Mouse (Mus musculus): ENCODE measurements around the gene Klk1b8. TPM values are rescaled to one million over a fixed set of nuclear protein-coding genes. Genes with fewer than 3 reads are reported as not detected.
"Not testable (repeated sequence)": the region's sequence is repeated elsewhere in the genome, so short reads cannot be mapped to it uniquely, and the experiment has no call there.

Gene Klk1b8
- polyA plus RNA-seq, 1 experiment from 2014 or later, result not detected

DNA sequence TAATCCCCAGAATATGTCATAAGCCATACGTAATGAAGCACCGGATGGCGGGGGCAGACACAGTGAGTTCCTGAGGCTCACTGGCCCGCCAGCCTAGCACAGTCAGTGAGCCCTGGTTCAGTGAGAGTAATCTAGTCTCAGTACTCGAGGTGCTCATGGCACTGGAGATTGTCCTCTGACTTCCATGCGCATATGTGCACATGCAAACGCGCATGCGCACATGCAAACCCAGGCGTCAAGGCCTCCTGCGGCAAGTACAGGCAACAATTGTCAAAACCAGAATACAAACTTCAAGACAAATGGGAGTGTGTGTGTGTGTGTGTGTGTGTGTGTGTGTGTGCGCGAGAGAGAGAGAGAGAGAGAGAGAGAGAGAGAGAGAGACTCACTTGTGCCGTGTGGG, 13.9 kb upstream of the Klk1b8 start:
- no peaks in the 10 kb centered on the region for H3K36me3 ChIP-seq
- no peak overlapping the region for H3K4me3 ChIP-seq
- no peaks in the 10 kb centered on the region for H3K27me3 ChIP-seq (ENCODE audit: low read depth, poor library complexity, severe bottlenecking)
- 89% methylated on average over 14 of the region's 14 CpGs for WGBS
- H3K9me3 ChIP-seq (replicated peaks), result no peaks in the 10 kb centered on the region
- H3K4me1 ChIP-seq, result peaks cover 6% of the 10 kb centered on the region; the same call in 1 of the 2 replicates
- no peak overlapping the region for H3K27ac ChIP-seq
- DNase-seq (ENCODE audit: low spot score), result no peak

DNA sequence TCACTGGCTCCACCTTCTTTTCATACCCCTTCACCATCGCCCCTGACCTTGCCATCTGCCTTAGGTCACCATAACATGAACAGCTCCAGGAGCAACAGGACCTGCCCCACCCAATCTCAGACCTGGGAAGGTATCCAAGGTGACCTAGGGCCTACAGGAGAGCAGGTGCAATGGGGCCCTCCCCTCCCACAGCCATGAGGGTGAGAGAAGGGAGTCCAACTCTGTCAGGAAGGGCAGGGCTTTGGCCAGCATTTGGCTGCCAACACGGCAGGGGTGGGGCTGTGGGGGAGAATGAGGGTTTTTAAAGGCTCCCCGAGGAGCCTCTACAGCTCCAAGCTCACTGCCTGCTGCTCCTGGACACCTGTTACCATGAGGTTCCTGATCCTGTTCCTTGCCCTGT, 8.2 kb upstream of the Klk1b8 start:
- H3K4me1 ChIP-seq; H3K36me3 ChIP-seq; H3K9me3 ChIP-seq (replicated peaks); DNase-seq (ENCODE audit: low spot score); H3K4me3 ChIP-seq; H3K27ac ChIP-seq; H3K27me3 ChIP-seq (ENCODE audit: low read depth, poor library complexity, severe bottlenecking): not testable (repeated sequence)
- 76% methylated on average over 3 of the region's 3 CpGs for WGBS

DNA sequence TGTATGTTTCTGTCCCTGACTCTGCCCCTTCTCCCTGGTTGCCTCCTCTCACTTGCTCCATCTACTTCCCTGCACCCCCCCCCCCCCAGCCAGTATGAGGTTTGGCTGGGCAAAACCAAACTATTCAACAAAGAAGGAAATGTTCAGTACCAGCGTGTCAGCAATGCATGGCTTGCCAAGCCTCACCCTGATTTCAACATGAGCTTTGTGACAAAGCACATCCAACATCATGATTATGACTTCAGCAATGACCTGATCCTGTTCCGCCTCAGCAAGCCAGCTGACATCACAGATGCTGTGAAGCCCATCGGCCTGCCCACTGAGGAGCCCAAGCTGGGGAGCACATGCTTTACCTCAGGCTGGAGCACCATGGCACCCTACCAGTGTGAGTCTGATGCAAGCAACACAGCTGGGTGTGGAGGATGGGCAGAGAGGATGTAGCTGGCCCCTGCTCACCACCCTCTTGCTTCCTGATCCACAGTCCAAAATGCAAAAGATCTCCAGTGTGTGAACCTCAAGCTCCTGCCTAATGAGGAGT, 5.7 kb upstream of the Klk1b8 start:
- Histone ChIP-seq H3K4me3 (no peak overlapping the region), H3K36me3 (no peaks in the 10 kb centered on the region), H3K4me1 (no peaks in the 10 kb centered on the region), H3K27ac (no peak overlapping the region), H3K27me3 (ENCODE audit: low read depth, poor library complexity, severe bottlenecking) (no peaks in the 10 kb centered on the region), H3K9me3 (replicated peaks) (no peaks in the 10 kb centered on the region)
- no peak for DNase-seq (ENCODE audit: low spot score)
- 89% methylated on average over 3 of the region's 3 CpGs for WGBS

GRCm38 (mm10) chr7:43952703-43953102, 2.2 kb downstream of the Klk1b8 start:
- Histone ChIP-seq H3K27ac (no peak overlapping the region), H3K36me3 (no peaks in the 10 kb centered on the region), H3K4me1 (no peaks in the 10 kb centered on the region), H3K27me3 (ENCODE audit: low read depth, poor library complexity, severe bottlenecking) (no peaks in the 10 kb centered on the region), H3K4me3 (no peak overlapping the region), H3K9me3 (replicated peaks) (no peaks in the 10 kb centered on the region)
- DNase-seq (ENCODE audit: low spot score), result no peak
- WGBS, result 69% methylated on average over 4 of the region's 4 CpGs

DNA sequence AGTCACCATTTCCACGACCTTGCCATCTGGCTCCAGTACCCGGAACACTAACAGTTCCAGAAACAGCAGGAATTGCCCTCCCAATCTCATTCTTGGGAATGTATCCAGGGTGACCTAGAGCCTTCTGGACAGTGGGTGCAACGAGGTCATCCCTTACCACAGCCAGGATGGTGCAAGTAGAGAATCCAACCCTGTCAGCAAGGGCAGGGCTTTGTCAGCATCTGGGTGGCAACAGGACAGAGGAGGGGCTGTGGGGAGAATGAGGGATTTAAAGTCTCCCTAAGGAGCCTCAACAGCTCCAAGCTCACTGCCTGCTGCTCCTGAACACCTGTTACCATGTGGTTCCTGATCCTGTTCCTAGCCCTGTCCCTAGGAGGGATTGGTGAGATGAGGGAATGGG, 16.0 kb downstream of the Klk1b8 start, which contains the start of gene Klk1b1:
Gene Klk1b1 (plus strand): TSS at position 301 of the 400 bp plus-strand sequence.
- no peak for DNase-seq (ENCODE audit: low spot score)
- Histone ChIP-seq H3K9me3 (replicated peaks) (no peaks in the 10 kb centered on the region), H3K27ac (no peak within 1 kb of the TSS), H3K4me3 (no peak within 1 kb of the TSS), H3K4me1 (no peaks in the 10 kb centered on the region), H3K27me3 (ENCODE audit: low read depth, poor library complexity, severe bottlenecking) (no peaks in the 10 kb centered on the region), H3K36me3 (no peaks in the 10 kb centered on the region)
- WGBS, result 81% methylated on average over 3 of the region's 3 CpGs

- Histone ChIP-seq H3K4me1 (no peaks in the 10 kb centered on the region), H3K36me3 (no peaks in the 10 kb centered on the region), H3K4me3 (no peak overlapping the region), H3K27me3 (ENCODE audit: low read depth, poor library complexity, severe bottlenecking) (no peaks in the 10 kb centered on the region), H3K9me3 (replicated peaks) (no peaks in the 10 kb centered on the region), H3K27ac (no peak overlapping the region)
- 82% methylated on average over 3 of the region's 3 CpGs for WGBS
- no peak for DNase-seq (ENCODE audit: low spot score)
Observed at GRCm38 (mm10) chr7:43967058-43967457, 16.6 kb downstream of the Klk1b8 start.

GRCm38 (mm10) chr7:43967612-43968011, 17.1 kb downstream of the Klk1b8 start:
- Histone ChIP-seq H3K4me3 (no peak overlapping the region), H3K27me3 (ENCODE audit: low read depth, poor library complexity, severe bottlenecking) (no peaks in the 10 kb centered on the region), H3K4me1 (no peaks in the 10 kb centered on the region), H3K27ac (no peak overlapping the region), H3K9me3 (replicated peaks) (no peaks in the 10 kb centered on the region), H3K36me3 (no peaks in the 10 kb centered on the region)
- no peak for DNase-seq (ENCODE audit: low spot score)
- WGBS, result 89% methylated on average over 2 of the region's 2 CpGs

DNA sequence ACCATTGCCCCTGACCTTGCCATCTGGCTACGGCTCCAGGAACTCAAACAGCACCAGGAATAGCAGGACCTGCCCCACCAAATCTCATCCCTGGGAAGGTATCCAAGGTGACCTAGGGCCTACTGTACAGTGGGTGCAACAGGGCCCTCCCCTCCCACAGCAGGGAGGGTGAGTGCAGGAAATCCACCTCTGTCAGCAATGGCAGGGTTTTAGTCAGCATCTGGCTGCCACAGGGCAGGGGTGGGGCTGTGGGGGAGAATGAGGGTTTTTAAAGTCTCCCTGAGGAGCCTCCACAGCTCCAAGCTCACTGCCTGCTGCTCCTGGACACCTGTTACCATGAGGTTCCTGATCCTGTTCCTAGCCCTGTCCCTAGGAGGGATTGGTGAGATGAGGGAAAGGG, 25.3 kb downstream of the Klk1b8 start, which contains the start of gene Klk1b9:
Gene Klk1b9 (plus strand): TSS at position 301 of the 400 bp plus-strand sequence.
- H3K27ac ChIP-seq; DNase-seq (ENCODE audit: low spot score): not testable (repeated sequence)
- whole genome bisulfite sequencing, result 85% methylated on average over 1 of the region's 1 CpGs

DNA sequence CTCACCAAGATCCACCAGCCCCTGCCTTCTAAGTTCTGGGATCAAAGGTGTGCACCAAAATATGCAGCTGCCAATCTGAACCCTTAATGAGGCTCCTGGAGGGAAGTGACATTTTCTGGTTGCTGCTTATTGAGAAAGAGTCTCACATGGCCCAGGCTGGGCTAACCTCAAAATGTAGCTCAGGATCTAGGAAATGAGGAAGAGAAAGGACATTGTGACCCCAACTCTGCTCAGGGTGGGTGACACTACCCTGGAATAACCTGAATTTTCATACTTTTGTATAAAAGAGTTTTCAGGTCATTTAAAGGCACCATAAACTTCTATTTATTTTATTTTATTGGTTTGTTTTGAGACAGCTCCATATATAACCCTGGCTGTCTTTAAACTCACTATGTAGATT, 35.2 kb downstream of the Klk1b8 start:
- Histone ChIP-seq H3K36me3 (no peaks in the 10 kb centered on the region), H3K27me3 (ENCODE audit: low read depth, poor library complexity, severe bottlenecking) (no peaks in the 10 kb centered on the region), H3K4me1 (no peaks in the 10 kb centered on the region), H3K4me3 (no peak overlapping the region), H3K9me3 (replicated peaks) (no peaks in the 10 kb centered on the region), H3K27ac (no peak overlapping the region)
- DNase-seq (ENCODE audit: low spot score), result no peak

More for the DNA sequence above, 25.3 kb downstream of the Klk1b8 start, which contains the start of gene Klk1b9:
- H3K36me3 ChIP-seq; H3K4me1 ChIP-seq; H3K4me3 ChIP-seq; H3K27me3 ChIP-seq (ENCODE audit: low read depth, poor library complexity, severe bottlenecking); H3K9me3 ChIP-seq (replicated peaks): not testable (repeated sequence)

GRCm38 (mm10) chr7:43994821-43995220, 44.4 kb downstream of the Klk1b8 start:
- not testable (repeated sequence) for H3K27me3 ChIP-seq (ENCODE audit: low read depth, poor library complexity, severe bottlenecking); H3K27ac ChIP-seq; H3K9me3 ChIP-seq (replicated peaks); H3K4me3 ChIP-seq; H3K4me1 ChIP-seq; H3K36me3 ChIP-seq; DNase-seq (ENCODE audit: low spot score)
- 67% methylated on average over 1 of the region's 1 CpGs for WGBS

DNA sequence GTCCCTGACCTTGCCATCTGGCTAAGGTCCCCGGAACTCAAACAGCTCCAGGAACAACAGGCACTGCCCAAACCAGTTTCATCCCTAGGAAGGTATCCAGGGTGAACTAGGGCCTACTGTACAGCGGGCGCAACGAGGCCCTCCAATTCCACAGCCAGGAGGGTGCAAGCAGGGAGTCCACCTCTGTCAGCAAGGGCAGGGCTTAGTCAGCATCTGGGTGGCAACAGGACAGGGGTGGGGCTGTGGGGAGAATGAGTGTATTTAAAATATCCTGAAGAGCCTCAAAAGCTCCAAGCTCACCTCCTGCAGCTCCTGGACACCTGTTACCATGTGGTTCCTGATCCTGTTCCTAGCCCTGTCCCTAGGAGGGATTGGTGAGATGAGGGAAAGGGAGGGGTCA, 45.1 kb downstream of the Klk1b8 start, which contains the start of gene Klk1b11:
Gene Klk1b11 (plus strand): TSS at position 301 of the 400 bp plus-strand sequence.
- DNase-seq (ENCODE audit: low spot score); H3K27ac ChIP-seq; H3K27me3 ChIP-seq (ENCODE audit: low read depth, poor library complexity, severe bottlenecking); H3K36me3 ChIP-seq; H3K4me3 ChIP-seq; H3K9me3 ChIP-seq (replicated peaks); H3K4me1 ChIP-seq: not testable (repeated sequence)
- WGBS, result 84% methylated on average over 4 of the region's 4 CpGs

Other genes starting within 250 kb of the Klk1b8 start
- gene Klk13, start 238.1 kb upstream of the Klk1b8 start, polyA plus RNA-seq (2016; fragmentation: Nextera tagmentation; extraction: Ambion mirVana), result 0.73 and 0.94 TPM in 2 replicates
- gene Klk12, start 181.8 kb upstream of the Klk1b8 start, polyA plus RNA-seq (2016; fragmentation: Nextera tagmentation; extraction: Ambion mirVana), result not detected in 2 replicates
- gene Klk11, start 176.1 kb upstream of the Klk1b8 start, polyA plus RNA-seq (2016; fragmentation: Nextera tagmentation; extraction: Ambion mirVana), result 0.13 and 0.33 TPM in 2 replicates
- gene Klk10, start 169.6 kb upstream of the Klk1b8 start, polyA plus RNA-seq (2016; fragmentation: Nextera tagmentation; extraction: Ambion mirVana), result 0.20 and 0.25 TPM in 2 replicates
- gene Klk9, start 158.8 kb upstream of the Klk1b8 start, polyA plus RNA-seq (2016; fragmentation: Nextera tagmentation; extraction: Ambion mirVana), result 0.09 TPM in 1 of 2 replicates, not detected in the other
- 13.7 and 16.4 TPM in 2 replicates for gene Klk8, start 153.1 kb upstream of the Klk1b8 start, polyA plus RNA-seq (2016; fragmentation: Nextera tagmentation; extraction: Ambion mirVana)
- not detected in 2 replicates for gene Klk7, start 139.4 kb upstream of the Klk1b8 start, polyA plus RNA-seq (2016; fragmentation: Nextera tagmentation; extraction: Ambion mirVana)
- gene Klk6, start 126.2 kb upstream of the Klk1b8 start, polyA plus RNA-seq (2016; fragmentation: Nextera tagmentation; extraction: Ambion mirVana), result not detected in 2 replicates
- gene Klk5, start 108.7 kb upstream of the Klk1b8 start, polyA plus RNA-seq (2016; fragmentation: Nextera tagmentation; extraction: Ambion mirVana), result not detected in 2 replicates
- not detected in 2 replicates for gene Klk4, start 69.5 kb upstream of the Klk1b8 start, polyA plus RNA-seq (2016; fragmentation: Nextera tagmentation; extraction: Ambion mirVana)
- gene Klk15, start 16.9 kb upstream of the Klk1b8 start, polyA plus RNA-seq (2016; fragmentation: Nextera tagmentation; extraction: Ambion mirVana), result 0.18 TPM in 1 of 2 replicates, not detected in the other
- not detected in 2 replicates for gene Klk1b1, start 16.1 kb downstream of the Klk1b8 start, polyA plus RNA-seq (2016; fragmentation: Nextera tagmentation; extraction: Ambion mirVana)
- gene Klk1b9, start 25.4 kb downstream of the Klk1b8 start, polyA plus RNA-seq (2016; fragmentation: Nextera tagmentation; extraction: Ambion mirVana), result not detected in 2 replicates
- gene Klk1b11, start 45.2 kb downstream of the Klk1b8 start, polyA plus RNA-seq (2016; fragmentation: Nextera tagmentation; extraction: Ambion mirVana), result not detected in 2 replicates
- gene Klk1b26, start 61.5 kb downstream of the Klk1b8 start, polyA plus RNA-seq (2016; fragmentation: Nextera tagmentation; extraction: Ambion mirVana), result not detected in 2 replicates
- not detected in 2 replicates for gene Klk1b27, start 101.6 kb downstream of the Klk1b8 start, polyA plus RNA-seq (2016; fragmentation: Nextera tagmentation; extraction: Ambion mirVana)
- not detected in 2 replicates for gene Klk1b21, start 151.7 kb downstream of the Klk1b8 start, polyA plus RNA-seq (2016; fragmentation: Nextera tagmentation; extraction: Ambion mirVana)
- gene Klk1b22, start 162.0 kb downstream of the Klk1b8 start, polyA plus RNA-seq (2016; fragmentation: Nextera tagmentation; extraction: Ambion mirVana), result not detected in 2 replicates
- not detected in 2 replicates for gene Klk1b16, start 186.1 kb downstream of the Klk1b8 start, polyA plus RNA-seq (2016; fragmentation: Nextera tagmentation; extraction: Ambion mirVana)
- gene Klk1b24, start 237.6 kb downstream of the Klk1b8 start, polyA plus RNA-seq (2016; fragmentation: Nextera tagmentation; extraction: Ambion mirVana), result not detected in 2 replicates
- not detected in 2 replicates for gene Klk1b3, start 247.5 kb downstream of the Klk1b8 start, polyA plus RNA-seq (2016; fragmentation: Nextera tagmentation; extraction: Ambion mirVana)